Mouse (Mus musculus): ENCODE measurements around the gene Trappc6a. TPM values are rescaled to one million over a fixed set of nuclear protein-coding genes. Genes with fewer than 3 reads are reported as not detected.
A peak's percentile ranks its signal among the peaks of the same experiment; 100 is the strongest.

Gene Trappc6a
- polyA plus RNA-seq, 1 experiment from 2014 or later: 49.0 TPM

GRCm38 (mm10) chr7:19469404-19469803 is 38.8 kb upstream of the Trappc6a start:
- WGBS: 18% methylated on average over 23 of the region's 23 CpGs
- H3K27me3 ChIP-seq: peaks cover 93% of the 10 kb centered on the region
- ATAC-seq (ENCODE audit: low read depth): no peak

GRCm38 (mm10) chr7:19470308-19470707 is 37.9 kb upstream of the Trappc6a start:
- Histone ChIP-seq H3K36me3 (no peaks in the 10 kb centered on the region), H3K9me3 (no peaks in the 10 kb centered on the region), H3K4me2 (no peak overlapping the region), H3K4me3 (no peak overlapping the region), H3K4me1 (replicated peaks) (peaks cover 8% of the 10 kb centered on the region), H3K27me3 (peaks cover 94% of the 10 kb centered on the region), H3K27ac (replicated peaks) (no peak overlapping the region), H3K9ac (no peak overlapping the region)
- 16% methylated on average over 14 of the region's 14 CpGs for WGBS
- no peak for ATAC-seq (ENCODE audit: low read depth)

More at GRCm38 (mm10) chr7:19469404-19469803, 38.8 kb upstream of the Trappc6a start:
- no peak overlapping the region for H3K4me3 ChIP-seq
- H3K9ac ChIP-seq: no peak overlapping the region
- no peaks in the 10 kb centered on the region for H3K36me3 ChIP-seq
- no peaks in the 10 kb centered on the region for H3K9me3 ChIP-seq
- H3K27ac ChIP-seq (replicated peaks): no peak overlapping the region
- no peak overlapping the region for H3K4me2 ChIP-seq
- peaks cover 6% of the 10 kb centered on the region for H3K4me1 ChIP-seq (replicated peaks)

DNA sequence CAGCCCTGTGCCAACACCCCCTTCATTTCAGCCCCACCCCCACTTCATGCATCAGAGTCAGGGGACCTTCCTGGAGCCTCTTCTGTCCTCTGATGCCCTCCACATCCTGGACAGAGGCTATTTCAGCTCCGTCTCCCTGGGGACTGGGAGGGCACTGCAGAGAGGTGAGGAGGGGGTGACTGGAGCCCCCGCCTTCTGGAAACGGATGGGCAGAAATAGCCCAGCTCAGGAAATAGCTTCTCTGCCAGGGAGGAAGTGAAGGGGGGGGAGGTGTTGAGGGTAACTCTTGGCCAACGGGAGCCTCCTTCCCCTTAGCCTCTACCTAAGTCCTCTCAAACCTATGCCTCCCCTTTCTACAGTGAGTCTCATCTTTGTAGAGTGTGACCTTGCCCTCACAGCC is 35.8 kb upstream of the Trappc6a start:
- H3K9me3 ChIP-seq: no peaks in the 10 kb centered on the region
- no peak overlapping the region for H3K4me2 ChIP-seq
- H3K9ac ChIP-seq: no peak overlapping the region
- no peaks in the 10 kb centered on the region for H3K36me3 ChIP-seq
- WGBS: 52% methylated on average over 4 of the region's 4 CpGs
- no peak for ATAC-seq (ENCODE audit: low read depth)
- H3K27ac ChIP-seq (replicated peaks): no peak overlapping the region
- H3K27me3 ChIP-seq: peaks cover 86% of the 10 kb centered on the region
- no peak overlapping the region for H3K4me3 ChIP-seq
- H3K4me1 ChIP-seq (replicated peaks): peaks cover 8% of the 10 kb centered on the region

GRCm38 (mm10) chr7:19473875-19474443 is 34.2 kb upstream of the Trappc6a start:
- H3K27ac ChIP-seq (replicated peaks): peak overlapping the region; percentile 82
- H3K4me1 ChIP-seq (replicated peaks): peaks cover 8% of the 10 kb centered on the region
- peak overlapping the region; percentile 75 for H3K9ac ChIP-seq
- peak overlapping the region; percentile 50 for H3K4me3 ChIP-seq
- ATAC-seq (ENCODE audit: low read depth): peak; percentile 93
- 2% methylated on average over 89 of the region's 89 CpGs for WGBS
- H3K36me3 ChIP-seq: no peaks in the 10 kb centered on the region
- H3K4me2 ChIP-seq: peak overlapping the region; percentile 71
- peaks cover 79% of the 10 kb centered on the region for H3K27me3 ChIP-seq
- H3K9me3 ChIP-seq: no peaks in the 10 kb centered on the region

GRCm38 (mm10) chr7:19477084-19477483 is 31.1 kb upstream of the Trappc6a start:
- Histone ChIP-seq H3K9me3 (no peaks in the 10 kb centered on the region), H3K4me1 (replicated peaks) (peaks cover 8% of the 10 kb centered on the region), H3K4me2 (no peak overlapping the region), H3K36me3 (no peaks in the 10 kb centered on the region), H3K9ac (no peak overlapping the region), H3K4me3 (no peak overlapping the region), H3K27me3 (peaks cover 56% of the 10 kb centered on the region), H3K27ac (replicated peaks) (no peak overlapping the region)
- ATAC-seq (ENCODE audit: low read depth): no peak
- WGBS: 63% methylated on average over 2 of the region's 2 CpGs

GRCm38 (mm10) chr7:19477624-19478384 is 30.4 kb upstream of the Trappc6a start:
- peaks cover 8% of the 10 kb centered on the region for H3K4me1 ChIP-seq (replicated peaks)
- H3K36me3 ChIP-seq: no peaks in the 10 kb centered on the region
- no peak overlapping the region for H3K4me2 ChIP-seq
- no peak for ATAC-seq (ENCODE audit: low read depth)
- H3K9ac ChIP-seq: no peak overlapping the region
- WGBS: 24% methylated on average over 14 of the region's 14 CpGs
- peaks cover 48% of the 10 kb centered on the region for H3K27me3 ChIP-seq
- no peaks in the 10 kb centered on the region for H3K9me3 ChIP-seq
- no peak overlapping the region for H3K27ac ChIP-seq (replicated peaks)
- H3K4me3 ChIP-seq: no peak overlapping the region

DNA sequence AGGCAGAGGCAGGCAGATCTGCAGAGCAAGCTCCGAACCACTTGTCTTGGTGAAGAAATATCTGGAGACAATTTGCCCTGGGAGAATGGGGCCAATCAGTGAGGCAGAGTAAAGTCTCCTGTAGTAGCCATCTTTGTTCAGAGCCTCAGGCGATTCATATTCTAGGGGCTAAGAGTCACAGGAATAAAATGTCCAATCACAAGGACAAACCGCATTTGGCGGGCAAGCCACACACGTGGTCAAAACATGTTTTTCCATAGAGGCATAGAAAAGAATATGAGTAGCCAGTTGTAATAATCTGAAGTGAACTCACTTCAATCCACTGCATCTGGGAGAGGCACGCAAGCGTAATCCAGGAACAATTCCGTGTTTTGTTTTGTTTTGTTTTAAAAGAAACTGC is 24.9 kb upstream of the Trappc6a start:
- Histone ChIP-seq H3K27ac (replicated peaks) (no peak overlapping the region), H3K9me3 (no peaks in the 10 kb centered on the region), H3K9ac (no peak overlapping the region), H3K4me1 (replicated peaks) (no peaks in the 10 kb centered on the region), H3K27me3 (peaks cover 27% of the 10 kb centered on the region), H3K36me3 (no peaks in the 10 kb centered on the region), H3K4me3 (no peak overlapping the region), H3K4me2 (no peak overlapping the region)
- WGBS: 81% methylated on average over 8 of the region's 8 CpGs
- no peak for ATAC-seq (ENCODE audit: low read depth)

- no peak overlapping the region for H3K4me2 ChIP-seq
- no peak overlapping the region for H3K27ac ChIP-seq (replicated peaks)
- peaks cover 6% of the 10 kb centered on the region; the same call in 1 of the 2 replicates for H3K4me1 ChIP-seq (replicated peaks)
- H3K27me3 ChIP-seq: peaks cover 42% of the 10 kb centered on the region
- WGBS: 89% methylated on average over 1 of the region's 1 CpGs
- H3K9me3 ChIP-seq: no peaks in the 10 kb centered on the region
- no peak overlapping the region for H3K4me3 ChIP-seq
- no peaks in the 10 kb centered on the region for H3K36me3 ChIP-seq
- no peak for ATAC-seq (ENCODE audit: low read depth)
- H3K9ac ChIP-seq: no peak overlapping the region
Observed at GRCm38 (mm10) chr7:19485488-19485887, 22.7 kb upstream of the Trappc6a start.

- peaks cover 6% of the 10 kb centered on the region for H3K4me1 ChIP-seq (replicated peaks)
- H3K9ac ChIP-seq: no peak overlapping the region
- H3K36me3 ChIP-seq: no peaks in the 10 kb centered on the region
- no peak for ATAC-seq (ENCODE audit: low read depth)
- H3K9me3 ChIP-seq: no peaks in the 10 kb centered on the region
- WGBS: 95% methylated on average over 7 of the region's 7 CpGs
- peaks cover 53% of the 10 kb centered on the region for H3K27me3 ChIP-seq
- no peak overlapping the region for H3K4me3 ChIP-seq
- H3K27ac ChIP-seq (replicated peaks): no peak overlapping the region
- H3K4me2 ChIP-seq: no peak overlapping the region
Observed at GRCm38 (mm10) chr7:19486549-19486948, 21.6 kb upstream of the Trappc6a start.

GRCm38 (mm10) chr7:19489525-19489924 is 18.7 kb upstream of the Trappc6a start:
- WGBS: 3% methylated on average over 31 of the region's 31 CpGs
- Histone ChIP-seq H3K4me1 (replicated peaks) (peaks cover 12% of the 10 kb centered on the region), H3K27ac (replicated peaks) (no peak overlapping the region), H3K9me3 (no peaks in the 10 kb centered on the region), H3K4me2 (peak overlapping the region; percentile 52), H3K36me3 (no peaks in the 10 kb centered on the region), H3K9ac (peak overlapping the region; percentile 56; the same call in 1 of the 2 replicates), H3K27me3 (peaks cover 73% of the 10 kb centered on the region), H3K4me3 (peak overlapping the region; percentile 27)
- ATAC-seq (ENCODE audit: low read depth): peak; percentile 38; the same call in 1 of the 2 replicates

GRCm38 (mm10) chr7:19491731-19492130 is 16.5 kb upstream of the Trappc6a start:
- 5% methylated on average over 16 of the region's 26 CpGs for WGBS
- Histone ChIP-seq H3K9ac (peak overlapping the region; percentile 54; the same call in 1 of the 2 replicates), H3K4me2 (peak overlapping the region; percentile 42), H3K4me1 (replicated peaks) (peaks cover 12% of the 10 kb centered on the region), H3K27me3 (peaks cover 76% of the 10 kb centered on the region), H3K4me3 (peak overlapping the region; percentile 18), H3K9me3 (no peaks in the 10 kb centered on the region), H3K36me3 (no peaks in the 10 kb centered on the region), H3K27ac (replicated peaks) (no peak overlapping the region)
- ATAC-seq (ENCODE audit: low read depth): no peak

DNA sequence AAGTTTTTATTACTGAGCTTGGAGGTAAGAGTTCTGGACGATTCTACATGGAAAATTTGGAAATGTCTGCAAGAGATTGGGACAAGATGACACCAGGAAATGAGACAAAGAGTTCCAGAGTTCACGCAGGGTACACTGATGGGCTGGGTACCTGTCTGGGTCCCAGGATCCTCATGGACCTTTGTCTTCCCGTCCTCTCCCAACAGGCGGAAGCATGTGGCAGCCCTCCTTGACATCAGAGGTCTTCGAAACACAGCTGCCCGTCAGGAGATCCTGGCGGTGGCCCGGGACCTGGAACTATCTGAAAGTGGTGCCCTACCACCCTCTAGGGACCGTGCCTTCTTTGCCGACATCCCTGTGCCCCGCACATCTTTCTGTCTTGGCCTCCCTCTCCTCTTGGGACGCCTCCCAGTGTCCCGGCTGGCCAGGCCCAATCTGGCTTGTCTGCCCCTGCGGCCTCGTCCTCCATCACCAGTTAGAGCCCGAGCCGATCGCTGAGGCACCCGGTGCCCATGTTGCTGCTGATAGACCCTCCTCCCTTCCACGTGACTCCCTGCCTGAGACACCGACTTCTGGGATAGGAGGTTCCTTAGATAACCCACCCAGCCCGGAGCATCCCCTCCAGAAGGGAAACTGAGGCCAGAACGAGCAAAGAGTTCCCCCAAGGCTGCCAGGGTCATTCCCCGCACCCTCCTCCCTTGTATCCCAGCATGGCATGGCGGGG is 13.3 kb upstream of the Trappc6a start:
- ATAC-seq (ENCODE audit: low read depth): no peak
- Histone ChIP-seq H3K4me2 (no peak overlapping the region), H3K4me1 (replicated peaks) (peaks cover 6% of the 10 kb centered on the region), H3K27me3 (peaks cover 45% of the 10 kb centered on the region), H3K36me3 (no peaks in the 10 kb centered on the region), H3K9ac (no peak overlapping the region), H3K4me3 (no peak overlapping the region), H3K9me3 (no peaks in the 10 kb centered on the region), H3K27ac (replicated peaks) (no peak overlapping the region)
- 83% methylated on average over 25 of the region's 25 CpGs for WGBS
